Mouse (Mus musculus): Measurements from ENCODE around the gene Tpmt. TPM values are rescaled to one million over a fixed set of nuclear protein-coding genes. Genes with fewer than 3 reads are reported as not detected.

Tpmt gene
- polyA plus RNA-seq, 1 experiment from 2014 or later: 18.9 TPM

GRCm38 (mm10) chr13:46975930-46976329 lies 68.6 kb downstream of the Tpmt start:
- H3K4me3 ChIP-seq (replicated peaks; ENCODE audit: low read length): no peak overlapping the region
- H3K9ac ChIP-seq (ENCODE audit: low read length): no peak overlapping the region
- no peaks in the 10 kb centered on the region for H3K36me3 ChIP-seq (ENCODE audit: control insufficient read depth, insufficient read depth, low read length)
- H3K4me1 ChIP-seq (ENCODE audit: control insufficient read depth, insufficient read depth, low read length): no peaks in the 10 kb centered on the region
- no peak overlapping the region for H3K27ac ChIP-seq (ENCODE audit: low read length)
- WGBS: 30% methylated on average over 4 of the region's 4 CpGs
- no peaks in the 10 kb centered on the region for H3K27me3 ChIP-seq (ENCODE audit: control insufficient read depth, insufficient read depth, low read length)
- no peak overlapping the region for H3K4me2 ChIP-seq (ENCODE audit: low read depth, low read length)
- ATAC-seq (ENCODE audit: insufficient read depth, low FRiP score): no peak
- no peaks in the 10 kb centered on the region for H3K9me3 ChIP-seq (replicated peaks; ENCODE audit: control insufficient read depth, low read length)

- no peak overlapping the region for H3K4me3 ChIP-seq (replicated peaks; ENCODE audit: low read length)
- H3K9ac ChIP-seq (ENCODE audit: low read length): no peak overlapping the region
- no peaks in the 10 kb centered on the region for H3K4me1 ChIP-seq (ENCODE audit: control insufficient read depth, insufficient read depth, low read length)
- no peaks in the 10 kb centered on the region for H3K36me3 ChIP-seq (ENCODE audit: control insufficient read depth, insufficient read depth, low read length)
- H3K27me3 ChIP-seq (ENCODE audit: control insufficient read depth, insufficient read depth, low read length): no peaks in the 10 kb centered on the region
- no peaks in the 10 kb centered on the region for H3K9me3 ChIP-seq (replicated peaks; ENCODE audit: control insufficient read depth, low read length)
- no peak overlapping the region for H3K27ac ChIP-seq (ENCODE audit: low read length)
- peak overlapping the region; percentile 32; the same call in 1 of the 2 replicates for H3K4me2 ChIP-seq (ENCODE audit: low read depth, low read length)
- ATAC-seq (ENCODE audit: insufficient read depth, low FRiP score): no peak
- WGBS: 56% methylated on average over 14 of the region's 14 CpGs
These were observed 69.4 kb downstream of the Tpmt start for GRCm38 (mm10) chr13:46975031-46975551.

Other genes with a start within 250 kb of the Tpmt start
- gene Kif13a, start 114.9 kb downstream of the Tpmt start, polyA plus RNA-seq (2015; fragmentation: Nextera tagmentation; extraction: Ambion mirVana): 7.9 and 9.1 TPM in 2 replicates
- 2.9 and 4.0 TPM in 2 replicates for gene Nhlrc1, start 29.9 kb downstream of the Tpmt start, polyA plus RNA-seq (2015; fragmentation: Nextera tagmentation; extraction: Ambion mirVana)
- 16.4 and 17.1 TPM in 2 replicates for gene Kdm1b, start 1.2 kb downstream of the Tpmt start, polyA plus RNA-seq (2015; fragmentation: Nextera tagmentation; extraction: Ambion mirVana)
- gene Dek, start 61.5 kb upstream of the Tpmt start, polyA plus RNA-seq (2015; fragmentation: Nextera tagmentation; extraction: Ambion mirVana): 164 and 199 TPM in 2 replicates
- 3.1 and 3.4 TPM in 2 replicates for gene Rnf144b, start 77.9 kb upstream of the Tpmt start, polyA plus RNA-seq (2015; fragmentation: Nextera tagmentation; extraction: Ambion mirVana)